Mouse (Mus musculus): ENCODE results near the gene Cerkl.

Cerkl gene

DNA sequence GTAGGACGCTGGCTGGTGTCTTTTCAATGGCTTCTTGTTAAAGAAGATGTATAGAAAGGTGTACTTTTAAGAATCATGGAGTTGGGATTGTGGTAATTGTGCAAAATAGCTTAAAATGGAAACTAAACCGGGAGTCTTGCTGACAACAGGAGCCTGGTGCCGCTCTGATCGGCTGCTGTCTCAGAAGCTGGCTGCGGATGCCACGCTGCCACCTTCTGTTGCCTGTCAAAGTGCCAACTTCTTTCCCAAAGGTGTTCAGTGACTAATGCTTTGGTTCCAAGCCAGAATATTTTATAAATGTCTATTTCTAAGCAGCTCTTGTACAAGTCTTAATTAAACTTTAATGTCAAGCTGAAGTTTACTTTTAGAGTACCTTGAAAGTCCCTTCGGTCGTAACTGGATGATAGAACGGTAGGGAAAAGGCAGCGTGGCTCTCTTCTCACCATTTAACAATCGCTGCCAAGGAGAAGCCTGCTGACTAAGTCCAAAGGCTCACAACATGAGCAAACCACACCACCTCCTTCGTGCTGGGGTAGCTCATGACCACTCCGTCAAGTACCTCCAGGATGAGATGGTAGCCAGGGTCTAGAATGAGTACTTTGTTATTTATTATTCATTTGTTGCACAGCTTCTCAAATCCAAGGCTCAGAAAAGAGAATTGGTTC lies 147.0 kb downstream of the Cerkl start:
- no peak for DNase-seq

DNA sequence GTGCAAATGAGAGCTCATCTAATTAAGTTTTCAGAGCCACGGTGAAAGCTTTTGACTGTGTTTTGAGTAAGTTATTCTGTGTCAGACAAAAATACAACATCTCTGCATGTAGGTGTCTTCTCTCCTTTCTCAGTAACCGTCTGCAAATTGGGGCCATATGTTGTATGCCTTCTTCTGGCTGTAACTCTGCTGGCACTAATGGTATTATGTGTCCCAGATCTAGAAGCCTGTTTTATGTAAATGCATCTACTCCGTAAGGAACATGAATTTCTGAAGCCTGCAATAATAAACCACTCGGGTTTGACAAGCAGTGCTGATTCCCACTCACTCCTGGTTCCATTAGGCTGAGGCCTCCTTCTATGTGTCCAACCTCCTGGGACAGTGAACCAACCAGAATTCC lies 149.0 kb downstream of the Cerkl start:
- DNase-seq: no peak

DNA sequence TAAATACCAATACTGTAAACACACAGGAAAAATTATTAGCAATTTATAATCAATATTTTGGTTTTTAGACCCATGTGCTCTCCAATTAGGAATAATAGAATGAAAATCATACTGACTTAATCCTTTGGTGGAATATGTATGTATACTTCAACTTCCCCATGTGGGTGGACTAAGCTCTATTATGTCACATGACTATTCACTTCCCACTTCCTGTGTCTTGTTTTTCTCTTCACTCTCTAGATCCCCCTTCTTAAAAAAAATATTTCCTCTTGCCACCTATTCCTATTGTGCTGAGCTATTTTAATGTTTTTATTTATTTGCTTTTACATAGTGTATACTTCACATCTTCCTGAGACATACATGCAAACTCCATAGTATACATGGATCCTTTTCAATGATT lies 154.2 kb downstream of the Cerkl start:
- DNase-seq: no peak

DNA sequence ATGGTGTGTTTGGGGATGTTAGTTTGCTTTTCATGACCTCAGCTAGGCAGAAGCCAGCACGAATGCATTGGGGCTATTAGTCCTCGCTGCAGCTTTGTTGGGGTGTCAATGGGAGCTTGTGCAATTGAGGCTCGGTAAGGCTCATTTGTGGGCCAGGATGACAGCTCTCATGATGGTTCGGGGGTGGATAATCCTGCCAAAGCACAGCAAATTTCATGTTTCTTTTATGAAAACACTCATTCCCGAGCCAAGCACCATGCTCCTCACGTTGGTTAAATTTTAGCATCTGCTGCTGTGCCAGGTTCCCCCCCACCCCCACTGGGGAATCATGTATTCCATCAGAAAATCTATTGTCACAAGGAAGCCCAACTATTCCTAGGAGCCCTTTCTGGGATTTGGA lies 164.2 kb downstream of the Cerkl start:
- DNase-seq: no peak

DNA sequence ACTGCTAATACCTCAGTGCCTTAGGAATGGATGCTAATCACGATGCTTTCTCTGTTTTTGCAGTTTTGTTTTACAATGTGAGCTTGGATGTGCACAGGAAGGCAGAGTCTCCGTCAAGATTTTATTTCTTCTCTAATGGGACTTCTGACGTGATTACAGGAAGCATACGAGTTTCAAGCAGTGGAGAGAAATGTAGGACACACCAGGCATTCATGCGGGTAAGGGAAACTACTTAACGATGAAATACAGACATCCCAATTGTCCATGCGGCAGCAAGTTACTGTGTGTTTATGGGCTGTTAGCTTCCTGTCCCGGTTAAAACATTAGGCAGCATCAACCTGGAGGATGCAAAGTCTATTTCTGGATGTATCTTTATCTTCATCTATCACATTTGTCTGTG lies 164.7 kb downstream of the Cerkl start:
- DNase-seq: no peak

DNA sequence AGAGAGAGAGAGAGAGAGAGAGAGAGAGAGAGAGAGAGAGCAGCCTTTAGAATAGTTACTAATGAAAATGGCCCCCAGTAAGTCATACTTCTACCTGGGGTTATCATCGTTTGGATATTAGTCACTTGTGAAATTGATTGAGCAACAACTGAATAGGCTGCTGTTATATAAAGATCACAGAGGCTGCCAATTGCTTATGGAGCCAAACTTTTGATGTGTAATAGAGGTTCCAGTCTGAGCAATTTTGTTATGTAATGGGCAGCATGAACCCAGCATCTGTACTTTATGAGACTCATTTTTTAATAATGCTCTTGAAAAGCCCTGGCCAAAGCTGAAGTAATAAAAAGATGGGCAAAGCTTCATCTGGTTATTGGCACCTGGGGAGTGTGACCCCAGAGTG lies 166.4 kb downstream of the Cerkl start:
- DNase-seq: no peak

DNA sequence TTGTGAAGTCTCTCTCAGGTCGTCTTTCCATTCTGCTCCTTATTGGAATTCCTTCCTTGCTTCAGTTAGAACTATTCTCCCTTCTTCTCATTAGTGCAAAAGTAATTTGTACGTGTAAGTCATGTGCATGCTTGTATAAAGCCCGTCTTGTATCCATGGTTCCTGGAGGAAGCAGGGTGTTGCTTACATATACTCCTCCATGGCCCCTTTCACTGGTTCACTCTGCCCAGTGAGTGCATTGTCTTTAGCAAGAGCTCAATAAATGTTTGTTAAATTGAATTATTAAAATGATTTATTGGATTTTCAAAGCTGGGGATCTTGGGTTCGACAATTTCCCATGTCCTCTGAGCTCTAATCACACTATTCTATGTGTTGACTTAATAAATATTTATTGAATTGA lies 172.4 kb downstream of the Cerkl start:
- no peak for DNase-seq
